ENCODE assay signal across 15 mouse cellular contexts in genomic region chr14:48222051-48222450, GRCm38 (mm10).
"Had no signal": no experiment of that assay in that cellular context is flagged by ENCODE, and none has a peak within 500 bp of the region (broad histone marks: within the 10 kb centered on the region; RNA-seq: fewer than 3 reads in every experiment).

No protein-coding gene starts in this region.

- H3K27me3 ChIP-seq: neural tube, embryonic 15.5 days; stomach, embryonic 15.5 days had no signal

- H3K36me3 ChIP-seq: neural tube, embryonic 15.5 days; stomach, embryonic 15.5 days had no signal

- H3K27ac ChIP-seq: neural tube, embryonic 15.5 days; stomach, embryonic 15.5 days; stomach, postnatal 0 days had no signal

- H3K9me3 ChIP-seq: neural tube, embryonic 15.5 days; stomach, embryonic 15.5 days had no signal

- H3K4me2 ChIP-seq: neural tube, embryonic 15.5 days; stomach, embryonic 15.5 days had no signal

- DNase-seq: retina, postnatal 1 day; right cerebral cortex, adult 18-20 months; right cerebral cortex, postnatal 14 days; right cerebral cortex, postnatal 25 days; right cerebral cortex, postnatal 4 days; spleen, adult 18-20 months; thymus, adult 18-20 months; thymus, adult 2 months; thymus, postnatal 14 days; thymus, postnatal 25 days; thymus, postnatal 36 days; thymus, postnatal 4 days had no signal

- H3K9ac ChIP-seq: neural tube, embryonic 15.5 days; stomach, embryonic 15.5 days had no signal

- H3K4me3 ChIP-seq: neural tube, embryonic 15.5 days; stomach, embryonic 15.5 days had no signal
